Mouse (Mus musculus): ENCODE results near the gene Sectm1a.
"Not testable (repeated sequence)": the region's sequence is repeated elsewhere in the genome, so short reads cannot be mapped to it uniquely, and the experiment has no call there.

GRCm38 (mm10) chr11:121060401-121061067 is 20.5 kb downstream of the Sectm1a start:
- TF ChIP-seq CTCF, POLR2A (IDR thresholded peaks at IDR 0.05; ENCODE audit: extremely low read depth, insufficient read depth, low read length): not testable (repeated sequence)

Data from cortical plate, adult 2 months (tissue).